Mouse (Mus musculus): ENCODE data around the gene Fam155a.
"Not testable (repeated sequence)": the region's sequence is repeated elsewhere in the genome, so short reads cannot be mapped to it uniquely, and the experiment has no call there.

Gene Fam155a

DNA sequence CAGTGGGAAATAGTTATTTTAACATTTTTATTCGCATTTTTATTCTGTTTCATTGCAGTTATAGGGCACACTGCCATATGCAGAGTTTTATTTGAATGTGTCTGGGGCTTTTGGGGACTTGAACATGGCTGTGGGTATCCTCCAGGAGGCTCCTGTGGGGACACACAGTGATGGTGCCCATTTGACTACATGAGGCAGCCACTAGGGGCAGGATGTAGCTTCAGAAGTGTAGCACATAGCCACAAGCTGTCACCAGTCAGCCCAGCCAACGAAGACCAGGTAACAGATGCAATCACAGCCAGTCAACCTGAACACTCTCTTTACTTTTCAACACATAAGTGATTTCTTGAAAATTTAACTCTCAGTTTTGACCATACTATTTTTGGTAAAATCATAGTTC, 377.7 kb downstream of the Fam155a start:
- DNase-seq: peak; percentile 33

DNA sequence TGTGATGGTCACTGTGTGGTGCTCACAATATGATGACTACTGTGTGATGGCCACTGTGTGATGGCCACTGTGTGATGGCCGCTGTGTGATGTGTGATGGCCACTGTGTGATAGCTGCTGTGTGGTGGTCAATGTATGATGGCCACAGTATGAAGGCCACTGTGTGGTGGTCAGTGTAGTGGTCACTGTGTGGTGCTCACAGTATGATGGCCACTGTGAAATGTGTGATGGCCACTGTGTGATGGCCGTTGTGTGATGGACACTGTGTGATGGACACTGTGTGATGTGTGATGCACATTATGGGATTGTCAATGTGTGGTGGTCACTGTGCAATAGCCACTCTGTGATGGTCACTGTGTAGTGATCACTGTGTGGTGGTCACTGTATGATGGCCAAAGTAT, 380.7 kb downstream of the Fam155a start:
- not testable (repeated sequence) for DNase-seq

DNA sequence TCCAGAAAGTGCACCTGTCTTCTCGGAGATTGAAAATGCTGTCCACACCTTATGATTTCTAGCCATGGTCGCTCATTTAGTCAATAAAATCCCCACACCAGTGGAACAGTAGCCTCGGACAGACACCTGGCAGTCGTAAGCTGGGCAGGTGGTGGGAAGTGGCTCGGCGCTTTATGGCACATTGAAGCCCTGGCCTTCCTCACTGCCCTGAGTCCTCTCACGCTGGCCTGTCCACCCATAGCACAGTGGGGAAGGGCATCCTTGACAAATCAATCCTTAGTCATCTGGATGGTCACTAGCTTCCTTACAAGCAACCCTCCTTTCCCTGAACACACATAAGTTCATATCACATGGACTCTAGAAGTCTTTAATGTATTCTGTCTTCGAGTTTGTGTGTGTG, 401.8 kb downstream of the Fam155a start:
- DNase-seq: peak; percentile 20

DNA sequence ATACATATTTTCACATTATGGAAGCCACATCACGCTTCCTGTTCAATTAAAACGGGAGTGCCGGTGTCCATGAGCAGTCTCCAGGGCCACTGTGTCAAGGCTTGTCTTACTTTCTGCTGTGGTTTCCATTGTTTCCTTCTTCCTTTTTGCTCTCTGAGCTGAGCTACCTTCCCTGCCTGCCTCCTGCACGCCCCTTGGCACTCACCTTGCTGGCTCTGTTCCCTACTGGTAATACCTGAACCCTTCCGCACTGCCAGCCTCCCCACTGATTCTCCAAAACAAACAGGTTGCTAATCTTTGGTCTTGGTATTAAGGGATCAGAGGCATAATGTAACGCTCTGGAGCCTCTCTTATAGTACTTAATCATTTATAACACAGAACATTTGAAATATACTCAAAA, 403.2 kb downstream of the Fam155a start:
- DNase-seq: peak; percentile 29

DNA sequence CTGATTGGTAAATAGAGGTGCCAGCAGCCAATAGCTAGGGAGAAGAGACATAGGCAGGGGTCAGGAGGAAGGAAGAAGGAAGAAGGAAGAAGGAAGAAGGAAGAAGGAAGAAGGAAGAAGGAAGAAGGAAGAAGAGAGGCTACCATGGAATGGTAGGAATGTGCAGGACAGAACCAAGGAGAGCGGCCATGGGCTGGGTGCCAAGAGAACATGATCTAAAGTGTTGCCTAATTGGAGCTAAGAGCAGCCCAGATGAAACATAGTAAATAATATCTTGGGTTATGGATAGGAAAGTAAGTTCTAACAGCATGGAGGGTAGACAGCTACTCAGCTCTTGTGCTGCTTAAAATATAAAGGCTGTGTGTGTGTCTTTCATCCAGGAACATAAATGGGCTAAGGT, 405.6 kb downstream of the Fam155a start:
- DNase-seq: no peak

DNA sequence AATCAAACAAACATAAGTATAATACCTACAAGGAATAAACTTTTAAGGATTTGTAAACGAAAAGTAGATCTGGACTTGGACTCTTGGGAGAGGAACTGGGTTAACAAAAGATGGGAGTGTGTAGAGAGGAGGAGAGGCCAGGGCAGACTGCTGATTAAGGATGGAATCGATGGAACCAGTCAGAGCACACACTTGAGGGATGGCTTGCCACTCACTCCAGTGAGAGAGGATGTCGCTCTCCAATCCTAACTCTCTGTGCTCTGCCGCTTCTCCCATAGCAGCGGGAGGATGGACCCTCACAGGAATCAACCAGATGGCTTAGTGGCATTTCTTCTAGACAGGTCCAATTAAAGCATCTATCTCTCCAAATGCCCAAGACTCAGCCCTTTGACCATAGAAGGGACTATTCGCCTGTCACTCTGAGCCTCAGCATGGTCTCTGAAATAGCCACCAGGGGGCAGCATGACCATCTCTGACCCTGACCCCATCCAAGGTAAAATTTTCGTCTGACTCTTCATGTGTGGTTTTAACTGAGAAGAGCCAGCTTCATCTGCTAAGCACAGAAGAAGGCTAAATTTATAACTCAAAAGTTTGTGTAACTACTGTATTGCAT, 422.3 kb downstream of the Fam155a start:
- peak; percentile 68 for DNase-seq

DNA sequence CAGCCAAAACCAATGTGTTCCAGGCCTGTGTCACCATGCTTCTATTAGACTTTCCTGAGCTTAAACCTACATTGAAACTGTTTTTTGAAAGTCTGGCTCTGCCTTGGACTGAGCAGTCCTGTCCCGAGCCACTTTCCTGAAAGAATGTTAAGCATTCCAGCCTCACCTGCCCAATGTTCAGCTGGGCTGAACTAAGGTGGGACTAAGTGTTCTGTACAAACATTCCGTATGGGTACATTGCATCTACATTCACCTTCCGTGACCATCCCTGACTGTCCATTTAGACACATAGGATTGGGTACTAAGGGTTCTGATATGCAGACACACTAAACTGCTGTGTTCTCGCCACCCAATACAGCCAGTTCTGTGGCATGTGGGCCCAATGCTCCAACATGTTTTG, 423.8 kb downstream of the Fam155a start:
- DNase-seq: no peak

DNA sequence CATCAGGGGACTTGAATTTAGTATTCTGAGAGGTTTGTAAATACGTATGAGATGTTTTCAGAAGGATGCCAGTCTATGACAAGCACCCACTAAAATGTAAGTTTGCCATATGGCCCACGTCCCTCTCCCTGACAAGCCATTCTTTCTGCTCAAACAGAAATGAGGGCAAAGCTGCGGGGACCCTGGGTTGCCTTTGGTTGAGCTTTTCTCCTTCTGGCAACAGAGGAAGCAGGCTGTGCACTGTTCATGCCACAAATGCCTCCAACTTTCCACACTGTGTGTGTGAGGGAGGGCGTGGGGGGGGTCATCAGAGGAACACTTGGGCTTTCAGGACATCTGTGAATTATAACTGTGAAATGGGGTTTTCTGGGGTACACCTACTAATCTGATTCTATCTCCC, 426.8 kb downstream of the Fam155a start:
- DNase-seq: no peak

DNA sequence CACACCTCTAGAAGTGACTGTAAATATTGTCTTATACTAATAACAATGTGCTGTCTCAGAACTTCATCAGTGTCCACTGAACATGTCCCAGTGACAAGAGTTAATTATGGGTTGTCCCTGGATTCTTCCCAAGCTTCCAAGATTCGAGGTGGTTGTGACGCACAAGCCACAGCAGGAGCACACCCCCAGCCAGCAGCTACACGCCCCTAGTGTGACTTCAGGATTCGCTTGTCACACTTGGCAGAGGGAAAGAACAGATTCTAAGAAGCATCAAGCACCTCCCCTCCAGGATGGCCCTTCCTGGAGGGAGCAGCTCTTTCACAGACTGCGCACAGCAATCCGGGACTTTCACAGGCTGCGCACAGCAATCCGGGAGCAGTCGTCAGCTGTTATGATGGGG, 428.0 kb downstream of the Fam155a start:
- DNase-seq: no peak

DNA sequence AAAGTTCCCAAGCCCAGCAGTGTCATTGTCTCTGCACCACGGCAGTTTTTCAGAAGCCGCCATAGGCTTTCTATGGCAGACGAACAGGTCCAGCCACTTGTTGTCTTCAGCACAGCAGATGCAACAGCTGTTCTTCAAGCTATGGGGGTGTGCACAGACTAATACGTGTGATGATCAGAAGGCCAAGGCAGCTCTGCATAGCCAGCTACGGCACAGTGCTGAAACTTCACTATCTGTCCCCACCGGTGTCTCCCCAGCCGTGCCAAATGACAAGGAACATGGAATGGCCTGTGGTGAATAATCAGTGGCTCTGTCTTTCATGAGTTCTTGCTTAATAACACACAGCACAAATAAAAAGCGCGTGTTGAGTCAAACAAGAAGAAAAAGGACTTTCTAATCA, 428.4 kb downstream of the Fam155a start:
- no peak for DNase-seq

DNA sequence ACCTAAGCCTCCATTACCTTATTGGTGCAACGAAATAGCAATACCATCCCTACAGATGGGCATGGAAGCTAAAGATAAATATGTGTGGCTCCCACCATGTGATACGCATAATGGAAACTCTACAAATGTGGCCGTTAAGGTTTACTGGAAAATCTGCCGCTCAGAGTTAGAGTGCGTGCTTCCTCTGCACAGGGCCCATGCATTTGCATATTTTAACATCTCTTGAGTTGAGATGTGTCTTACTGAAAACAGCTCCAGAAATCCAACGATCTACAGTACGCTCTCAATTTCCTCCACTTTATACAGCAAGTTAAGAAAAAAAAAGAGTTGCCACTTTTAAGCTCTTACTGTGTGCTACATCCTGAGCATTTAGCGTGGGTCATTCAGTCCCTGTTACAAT, 433.1 kb downstream of the Fam155a start:
- no peak for DNase-seq

DNA sequence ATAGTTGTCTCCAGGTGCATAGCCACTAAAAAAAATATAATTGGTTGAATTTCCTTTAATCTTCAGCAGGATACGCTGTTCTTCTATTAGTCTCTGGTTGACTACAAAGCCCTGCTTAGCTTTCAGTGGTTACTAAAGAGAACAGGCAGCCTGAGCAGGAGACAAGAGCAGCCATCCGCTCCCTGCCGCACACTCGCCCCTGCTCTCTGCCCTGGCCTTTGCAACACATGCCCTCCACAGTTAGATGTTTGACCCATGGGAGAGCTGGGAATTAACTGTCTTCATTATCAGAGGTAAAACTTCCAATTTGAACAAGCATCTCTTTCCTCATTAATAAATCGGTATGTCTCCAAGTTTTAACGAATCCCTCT, 435.0 kb downstream of the Fam155a start:
- no peak for DNase-seq

DNA sequence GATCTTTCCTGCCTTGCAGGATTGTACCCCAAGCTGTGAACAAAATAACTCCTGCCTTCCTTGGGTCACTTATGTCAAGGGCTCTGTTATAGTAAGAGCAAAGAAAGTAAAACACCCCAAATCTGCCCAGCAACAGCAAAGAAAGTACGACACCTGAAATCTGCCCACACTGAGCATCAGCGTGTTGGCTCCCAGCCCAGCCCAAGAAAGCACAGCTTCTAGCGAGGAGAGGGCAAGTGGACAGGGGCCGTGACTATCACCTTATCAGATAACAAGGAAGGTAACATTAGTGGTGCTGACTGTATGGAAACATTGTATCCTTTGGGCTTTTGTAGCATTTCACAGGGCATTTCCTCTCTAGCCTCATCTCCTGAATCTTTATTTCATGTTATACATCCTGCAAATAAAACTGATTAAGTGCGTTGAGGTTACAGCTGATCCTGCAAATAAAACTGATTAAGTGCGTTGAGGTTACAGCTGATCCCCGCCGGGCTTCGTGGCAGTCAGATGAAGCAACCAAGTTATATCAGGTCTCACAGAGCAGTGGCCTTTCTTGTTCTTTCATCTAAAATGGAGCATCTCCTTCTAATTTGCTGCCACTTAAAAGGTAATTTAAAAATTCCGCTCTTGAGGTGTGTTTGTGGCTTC, 435.6 kb downstream of the Fam155a start:
- no peak for DNase-seq

DNA sequence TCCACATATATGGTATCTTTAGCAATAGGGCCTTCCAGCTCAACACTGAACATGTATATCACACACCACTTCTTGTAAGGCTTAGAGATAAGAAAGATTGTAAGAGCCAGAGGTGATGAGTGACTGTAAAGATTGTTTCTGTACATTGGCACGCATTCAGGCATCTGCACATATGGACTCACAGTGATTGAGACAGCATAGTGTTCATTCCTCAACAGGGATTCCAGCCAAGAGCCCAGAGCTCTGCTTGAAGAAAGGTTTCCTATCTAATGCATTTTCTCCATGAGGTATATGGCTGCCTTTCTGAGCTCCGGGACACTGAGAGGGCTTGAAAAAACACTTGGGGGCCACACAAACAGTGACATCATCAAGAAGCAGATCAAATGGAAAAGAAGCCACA, 438.2 kb downstream of the Fam155a start:
- no peak for DNase-seq

DNA sequence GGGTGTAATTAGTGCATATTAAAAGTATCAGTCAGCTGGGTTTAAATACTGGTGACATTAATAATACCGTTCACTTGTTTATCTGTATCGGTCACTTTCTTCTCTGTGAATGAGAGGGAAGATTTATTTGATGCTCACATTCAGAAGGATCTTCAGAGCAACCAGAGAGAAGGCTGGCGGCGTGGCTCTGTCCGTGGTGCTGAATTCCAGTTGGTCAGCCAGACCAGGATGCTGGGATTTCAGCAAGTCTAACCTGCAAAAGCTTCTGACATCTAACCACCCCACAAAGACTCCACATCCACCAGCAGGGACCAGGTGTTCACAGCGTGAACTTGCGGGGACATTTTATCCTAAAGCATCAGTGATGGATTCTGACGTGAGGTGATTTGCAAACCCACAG, 461.5 kb downstream of the Fam155a start:
- no peak for DNase-seq

DNA sequence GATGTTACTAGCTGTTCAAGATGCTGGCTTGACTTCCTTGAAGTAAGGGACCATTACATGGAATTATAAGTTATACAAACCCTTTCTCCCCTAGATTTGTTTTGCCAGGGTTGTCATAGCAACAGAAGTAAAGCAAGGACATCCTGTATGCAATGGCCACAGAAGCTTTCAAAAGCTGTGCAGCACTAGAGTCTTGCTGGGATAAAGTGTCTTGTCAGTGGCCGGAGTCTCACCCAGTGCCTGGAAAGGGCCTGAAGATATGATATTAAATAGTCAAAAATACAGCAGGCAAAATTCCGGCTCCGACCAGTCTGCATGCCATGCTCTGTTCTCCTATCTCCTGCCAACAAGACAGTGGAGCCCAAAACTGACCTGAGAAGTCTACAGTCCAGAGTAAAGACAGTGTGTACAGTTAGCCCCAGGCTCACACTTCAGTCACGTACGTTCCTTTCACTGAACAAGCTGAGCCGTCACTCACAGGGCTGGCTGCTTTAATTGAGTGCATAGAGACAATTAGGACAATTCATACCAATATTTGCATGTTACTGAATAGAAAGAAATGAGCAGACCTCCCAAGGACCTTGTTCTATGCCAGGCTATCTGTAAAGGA, 467.3 kb downstream of the Fam155a start:
- no peak for DNase-seq

DNA sequence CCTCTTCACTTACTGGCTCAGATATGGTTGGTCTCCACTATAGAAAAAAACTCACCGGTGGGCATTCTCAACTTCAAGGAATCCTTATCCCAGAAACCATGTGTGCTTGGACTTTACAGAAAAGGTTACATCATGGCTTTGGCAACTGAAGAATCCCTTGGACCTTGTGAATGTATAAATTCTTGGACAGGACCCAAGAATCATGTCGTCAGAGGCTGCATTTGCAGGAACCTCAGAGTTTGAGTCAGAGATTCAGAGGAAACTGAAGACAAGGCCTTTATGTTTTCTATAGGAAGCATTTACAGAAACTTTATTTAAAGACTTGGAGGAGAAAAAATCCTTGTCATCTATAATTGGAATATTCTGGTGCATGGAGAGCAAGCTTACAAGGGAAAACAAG, 475.9 kb downstream of the Fam155a start:
- DNase-seq: no peak

DNA sequence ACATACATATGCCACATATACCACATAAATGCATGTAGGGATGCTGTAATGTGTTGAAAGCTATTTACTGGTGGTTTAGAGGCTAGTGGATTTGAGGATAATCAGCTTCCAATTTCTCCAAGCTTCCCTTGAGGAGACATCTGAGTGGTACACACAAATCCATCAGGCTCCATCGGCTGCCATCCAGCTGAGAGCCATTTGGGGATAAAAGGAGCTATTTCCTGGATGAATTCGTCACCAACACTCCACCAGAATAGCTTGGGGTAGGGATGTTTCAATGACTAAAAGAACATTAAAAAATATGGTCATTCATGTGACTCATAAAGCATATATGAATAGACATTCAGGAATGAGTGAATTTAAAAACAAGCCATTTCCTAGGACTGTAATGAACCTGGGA, 478.4 kb downstream of the Fam155a start:
- no peak for DNase-seq

DNA sequence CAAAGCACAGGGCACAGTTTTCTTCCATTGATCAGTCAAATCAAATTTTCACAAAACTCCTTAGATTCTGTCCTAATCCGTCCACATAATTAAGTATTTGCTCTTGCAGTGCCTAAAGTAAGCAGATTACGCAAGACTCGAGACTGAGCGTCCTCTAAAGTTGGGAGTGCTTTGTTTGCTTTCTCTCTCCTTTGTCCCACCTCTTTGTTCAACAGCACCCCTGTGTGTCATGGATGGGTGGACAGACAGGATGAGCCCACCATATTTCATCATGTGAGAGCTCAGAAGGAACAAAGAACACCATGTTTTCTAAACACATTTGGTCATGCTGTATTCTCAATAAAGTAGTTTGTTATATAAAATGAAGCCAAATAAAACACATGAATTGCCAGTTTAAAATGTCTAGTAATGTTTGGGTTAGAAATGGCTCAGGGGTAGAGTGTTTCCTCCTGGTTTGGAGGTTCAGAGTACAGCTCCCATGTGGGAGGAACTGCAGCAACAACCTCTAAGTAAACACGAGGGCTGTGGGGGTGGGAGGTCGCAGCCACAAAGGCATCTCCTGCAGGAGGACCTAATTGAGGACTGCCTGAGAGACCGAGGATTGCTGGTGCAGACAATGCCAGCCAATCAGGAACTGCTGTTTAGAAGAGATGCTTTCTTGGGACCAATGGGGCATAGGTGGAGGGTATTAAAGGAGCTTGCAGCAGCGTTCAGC, 482.8 kb downstream of the Fam155a start:
- DNase-seq: no peak

DNA sequence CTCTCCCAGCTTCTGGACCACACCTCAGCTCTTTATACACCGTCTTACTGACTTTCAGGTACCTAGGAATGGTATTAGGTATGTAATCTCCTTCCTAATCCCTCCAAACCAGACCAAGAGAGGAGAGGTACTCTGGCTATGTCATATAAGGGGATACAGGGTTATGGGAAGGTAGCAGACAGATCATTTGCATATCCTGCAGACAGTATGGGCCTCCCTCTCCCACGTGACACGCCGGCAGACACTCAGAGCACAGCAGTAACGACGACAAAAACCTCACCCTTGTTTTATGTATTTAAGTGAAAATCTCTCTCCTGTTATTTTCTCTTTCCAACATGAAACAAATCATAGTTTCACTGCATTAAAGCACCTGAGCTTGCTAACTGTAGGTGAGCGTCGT, 496.8 kb downstream of the Fam155a start:
- DNase-seq: no peak

DNA sequence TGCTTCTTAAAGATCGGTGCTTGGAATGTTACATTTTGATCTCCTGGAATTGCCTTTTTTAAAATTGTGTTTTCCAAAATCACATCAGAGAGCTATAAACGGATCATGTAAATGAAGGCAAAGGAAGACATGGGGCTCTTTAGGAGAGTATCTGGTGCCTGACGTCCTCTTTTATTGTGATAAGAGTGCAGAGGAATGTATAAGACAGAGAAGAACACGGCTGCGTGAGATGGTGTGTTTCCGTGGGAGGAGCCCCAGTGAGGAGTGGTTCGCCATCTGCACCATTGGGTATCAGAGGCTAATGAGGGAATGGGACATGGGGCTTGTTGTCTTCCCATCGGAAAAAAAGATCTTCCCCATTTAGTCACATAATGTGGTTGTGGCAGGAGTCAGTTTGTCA, 506.6 kb downstream of the Fam155a start:
- DNase-seq: no peak

DNA sequence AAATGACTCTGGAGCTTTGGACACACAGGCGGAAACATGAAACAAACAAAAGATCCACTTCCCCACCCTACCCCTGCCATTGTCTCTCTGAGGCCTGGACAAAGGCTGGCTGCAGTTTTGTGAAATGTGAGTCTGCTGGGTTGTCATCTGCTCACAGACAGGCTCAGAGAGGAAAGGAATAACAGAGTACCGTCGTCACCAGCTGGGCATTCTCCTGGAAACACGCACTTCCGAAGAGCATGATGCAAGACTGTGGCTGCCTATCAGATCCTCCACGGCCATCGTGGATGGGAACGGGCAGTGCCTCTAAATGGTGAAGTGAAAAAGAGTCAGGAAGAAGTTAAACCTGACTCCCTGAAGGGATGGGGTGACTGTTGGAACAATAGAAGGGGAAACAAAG, 509.4 kb downstream of the Fam155a start:
- DNase-seq: no peak

DNA sequence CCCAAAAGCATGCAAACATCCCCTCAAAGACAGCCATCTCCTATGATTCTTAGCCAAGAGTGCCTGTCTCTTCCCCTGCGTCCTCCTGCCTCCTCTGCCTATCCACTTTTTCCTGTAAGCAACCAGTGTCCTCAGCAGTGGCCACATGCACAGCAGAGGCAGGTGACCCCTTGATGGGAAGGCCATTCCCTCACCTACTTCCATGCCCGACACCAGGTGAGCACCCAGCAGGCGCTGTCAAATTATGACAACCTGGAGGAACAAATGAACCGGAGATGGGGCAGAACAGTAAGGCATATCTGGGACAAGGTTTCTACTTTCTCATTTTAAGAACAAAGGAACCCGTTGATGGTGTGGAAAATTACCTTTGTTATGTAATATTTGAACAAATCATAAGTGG, 515.6 kb downstream of the Fam155a start:
- peak; percentile 61 for DNase-seq

DNA sequence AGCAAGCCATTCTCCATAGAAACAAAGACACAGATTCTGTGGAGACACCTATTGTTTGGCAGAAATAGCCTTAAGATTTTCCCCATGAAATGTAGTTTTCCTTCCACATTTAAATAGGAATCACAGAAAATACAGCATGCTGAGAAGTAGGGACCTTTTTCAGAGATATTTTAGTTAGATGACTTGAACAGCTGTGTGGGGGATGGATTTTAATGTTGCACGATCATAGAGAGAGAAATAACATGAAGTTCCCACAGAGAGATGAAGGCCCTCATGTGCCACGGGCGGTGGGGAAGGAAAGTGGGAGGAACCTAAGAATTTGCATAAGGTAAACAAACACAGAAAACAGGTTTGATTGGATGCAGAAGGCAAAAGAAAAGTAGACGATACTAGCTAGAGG, 518.0 kb downstream of the Fam155a start:
- DNase-seq: no peak

Measured in cerebellum, adult 8-10 months (tissue).